Mouse (Mus musculus): Measurements from ENCODE around the gene Rgl2. TPM values are rescaled to one million over a fixed set of nuclear protein-coding genes. Genes with fewer than 3 reads are reported as not detected.

Gene Rgl2
- polyA plus RNA-seq, 1 experiment, result 528 TPM

GRCm38 (mm10) chr17:33968927-33969326 lies 39.6 kb downstream of the Rgl2 start:
- H3K36me3 ChIP-seq (ENCODE audit: control insufficient read depth, insufficient read depth, low read length), result peaks cover 11% of the 10 kb centered on the region
- no peak overlapping the region for H3K4me3 ChIP-seq (ENCODE audit: control insufficient read depth, insufficient read depth, low read length)
- no peak overlapping the region for H3K27ac ChIP-seq (ENCODE audit: control insufficient read depth, insufficient read depth, low read length)
- no peaks in the 10 kb centered on the region for H3K4me1 ChIP-seq (replicated peaks; ENCODE audit: control insufficient read depth, insufficient read depth, low read length)
- WGBS, result 31% methylated on average over 5 of the region's 5 CpGs
- TF ChIP-seq CTCF (IDR thresholded peaks at IDR 0.05; ENCODE audit: borderline replicate concordance, control insufficient read depth, extremely low read depth, insufficient read depth, low read length, poor library complexity), result no peak
- TF ChIP-seq POLR2A (IDR thresholded peaks at IDR 0.05; ENCODE audit: control insufficient read depth, extremely low read depth, insufficient read depth, low read length, poor library complexity), result no peak
- no peaks in the 10 kb centered on the region for H3K27me3 ChIP-seq (ENCODE audit: control insufficient read depth, insufficient read depth, low read length)
- DNase-seq, result peak; percentile 52

- no peak overlapping the region for H3K4me3 ChIP-seq (ENCODE audit: control insufficient read depth, insufficient read depth, low read length)
- DNase-seq, result no peak
- no peak for TF ChIP-seq CTCF (IDR thresholded peaks at IDR 0.05; ENCODE audit: borderline replicate concordance, control insufficient read depth, extremely low read depth, insufficient read depth, low read length, poor library complexity)
- no peak for TF ChIP-seq POLR2A (IDR thresholded peaks at IDR 0.05; ENCODE audit: control insufficient read depth, extremely low read depth, insufficient read depth, low read length, poor library complexity)
- H3K4me1 ChIP-seq (replicated peaks; ENCODE audit: control insufficient read depth, insufficient read depth, low read length), result no peaks in the 10 kb centered on the region
- no peak overlapping the region for H3K27ac ChIP-seq (ENCODE audit: control insufficient read depth, insufficient read depth, low read length)
- H3K36me3 ChIP-seq (ENCODE audit: control insufficient read depth, insufficient read depth, low read length), result peaks cover 11% of the 10 kb centered on the region
- no peaks in the 10 kb centered on the region for H3K27me3 ChIP-seq (ENCODE audit: control insufficient read depth, insufficient read depth, low read length)
- 89% methylated on average over 4 of the region's 4 CpGs for WGBS
These were observed 40.1 kb downstream of the Rgl2 start for GRCm38 (mm10) chr17:33969394-33969793.

GRCm38 (mm10) chr17:33972691-33973090 lies 43.3 kb downstream of the Rgl2 start:
- no peaks in the 10 kb centered on the region for H3K27me3 ChIP-seq (ENCODE audit: control insufficient read depth, insufficient read depth, low read length)
- 41% methylated on average over 1 of the region's 1 CpGs for WGBS
- no peak overlapping the region for H3K4me3 ChIP-seq (ENCODE audit: control insufficient read depth, insufficient read depth, low read length)
- no peak for TF ChIP-seq POLR2A (IDR thresholded peaks at IDR 0.05; ENCODE audit: control insufficient read depth, extremely low read depth, insufficient read depth, low read length, poor library complexity)
- H3K27ac ChIP-seq (ENCODE audit: control insufficient read depth, insufficient read depth, low read length), result no peak overlapping the region
- H3K4me1 ChIP-seq (replicated peaks; ENCODE audit: control insufficient read depth, insufficient read depth, low read length), result peaks cover 2% of the 10 kb centered on the region
- no peak for DNase-seq
- H3K36me3 ChIP-seq (ENCODE audit: control insufficient read depth, insufficient read depth, low read length), result no peaks in the 10 kb centered on the region

GRCm38 (mm10) chr17:33973572-33973971 lies 44.2 kb downstream of the Rgl2 start:
- WGBS, result 78% methylated on average over 3 of the region's 3 CpGs
- no peaks in the 10 kb centered on the region for H3K36me3 ChIP-seq (ENCODE audit: control insufficient read depth, insufficient read depth, low read length)
- TF ChIP-seq POLR2A (IDR thresholded peaks at IDR 0.05; ENCODE audit: control insufficient read depth, extremely low read depth, insufficient read depth, low read length, poor library complexity), result no peak
- TF ChIP-seq CTCF (IDR thresholded peaks at IDR 0.05; ENCODE audit: borderline replicate concordance, control insufficient read depth, extremely low read depth, insufficient read depth, low read length, poor library complexity), result no peak

GRCm38 (mm10) chr17:33977861-33978557 lies 48.7 kb downstream of the Rgl2 start:
- WGBS, result 10% methylated on average over 57 of the region's 57 CpGs
- no peak overlapping the region for H3K27ac ChIP-seq (ENCODE audit: control insufficient read depth, insufficient read depth, low read length)
- H3K36me3 ChIP-seq (ENCODE audit: control insufficient read depth, insufficient read depth, low read length), result no peaks in the 10 kb centered on the region
- TF ChIP-seq POLR2A (IDR thresholded peaks at IDR 0.05; ENCODE audit: control insufficient read depth, extremely low read depth, insufficient read depth, low read length, poor library complexity), result no peak
- TF ChIP-seq CTCF (IDR thresholded peaks at IDR 0.05; ENCODE audit: borderline replicate concordance, control insufficient read depth, extremely low read depth, insufficient read depth, low read length, poor library complexity), result 0 out of 2 replicates have a peak, but pooled peaks have one; percentile 11
- H3K4me1 ChIP-seq (replicated peaks; ENCODE audit: control insufficient read depth, insufficient read depth, low read length), result peaks cover 28% of the 10 kb centered on the region
- DNase-seq, result no peak
- peak overlapping the region; percentile 58 for H3K4me3 ChIP-seq (ENCODE audit: control insufficient read depth, insufficient read depth, low read length)
- no peaks in the 10 kb centered on the region for H3K27me3 ChIP-seq (ENCODE audit: control insufficient read depth, insufficient read depth, low read length)

More at GRCm38 (mm10) chr17:33973572-33973971, 44.2 kb downstream of the Rgl2 start:
- Histone ChIP-seq H3K4me1 (replicated peaks; ENCODE audit: control insufficient read depth, insufficient read depth, low read length) (peaks cover 8% of the 10 kb centered on the region), H3K27me3 (ENCODE audit: control insufficient read depth, insufficient read depth, low read length) (no peaks in the 10 kb centered on the region), H3K27ac (ENCODE audit: control insufficient read depth, insufficient read depth, low read length) (no peak overlapping the region), H3K4me3 (ENCODE audit: control insufficient read depth, insufficient read depth, low read length) (no peak overlapping the region)
- no peak for DNase-seq

GRCm38 (mm10) chr17:33978631-33979031 lies 49.3 kb downstream of the Rgl2 start:
- H3K27me3 ChIP-seq (ENCODE audit: control insufficient read depth, insufficient read depth, low read length), result no peaks in the 10 kb centered on the region
- TF ChIP-seq CTCF (IDR thresholded peaks at IDR 0.05; ENCODE audit: borderline replicate concordance, control insufficient read depth, extremely low read depth, insufficient read depth, low read length, poor library complexity), result no peak
- no peak for TF ChIP-seq POLR2A (IDR thresholded peaks at IDR 0.05; ENCODE audit: control insufficient read depth, extremely low read depth, insufficient read depth, low read length, poor library complexity)
- peak overlapping the region; percentile 69 for H3K27ac ChIP-seq (ENCODE audit: control insufficient read depth, insufficient read depth, low read length)
- no peaks in the 10 kb centered on the region for H3K36me3 ChIP-seq (ENCODE audit: control insufficient read depth, insufficient read depth, low read length)
- H3K4me1 ChIP-seq (replicated peaks; ENCODE audit: control insufficient read depth, insufficient read depth, low read length), result peaks cover 28% of the 10 kb centered on the region
- peak overlapping the region; percentile 58 for H3K4me3 ChIP-seq (ENCODE audit: control insufficient read depth, insufficient read depth, low read length)
- 1% methylated on average over 17 of the region's 17 CpGs for WGBS
- DNase-seq, result peak; percentile 51

Measured in thymus, adult 2 months (tissue).